Mouse (Mus musculus): ENCODE measurements around the gene Syngr1. TPM values are rescaled to one million over a fixed set of nuclear protein-coding genes. Genes with fewer than 3 reads are reported as not detected.

The Syngr1 gene
- total and polyA plus RNA-seq, 3 experiments = 105 to 115 TPM; not detected in 1

GRCm38 (mm10) chr15:80159286-80159901, 68.3 kb downstream of the Syngr1 start:
- Histone ChIP-seq H3K9ac (ENCODE audit: control insufficient read depth, low read depth, low read length, poor library complexity, severe bottlenecking) (no peak overlapping the region), H3K27ac (ENCODE audit: control insufficient read depth, low read depth, low read length) (no peak overlapping the region), H3K9me3 (replicated peaks; ENCODE audit: insufficient read depth, low read length) (no peaks in the 10 kb centered on the region), H3K36me3 (ENCODE audit: control insufficient read depth in 1 of 2, insufficient read depth in 2 of 2, low read length in 2 of 2) (peaks cover 0 to 4% of the 10 kb centered on the region in 2 experiments; a peak in 1 of 4 replicates), H3K4me1 (ENCODE audit: control insufficient read depth in 1 of 2, insufficient read depth in 2 of 2, low read length in 2 of 2) (no peaks in the 10 kb centered on the region), H3K4me3 (ENCODE audit: control insufficient read depth in 1 of 2, insufficient read depth in 1 of 2, low read depth in 2 of 2, low read length in 2 of 2) (no peak overlapping the region), H3K79me2 (ENCODE audit: control insufficient read depth, insufficient read depth, low read length, poor library complexity) (no peaks in the 10 kb centered on the region), H3K27me3 (ENCODE audit: control insufficient read depth in 1 of 2, insufficient read depth in 2 of 2, low read length in 2 of 2) (no peaks in the 10 kb centered on the region)
- no peak for DNase-seq (ENCODE audit: low read depth, low spot score)
- TF ChIP-seq TCF12 (IDR thresholded peaks at IDR 0.05; ENCODE audit: low read depth, low read length) = no peak
- no peak for TF ChIP-seq USF1 (IDR thresholded peaks at IDR 0.05; ENCODE audit: low read depth, low read length)
- TF ChIP-seq MEF2A (IDR thresholded peaks at IDR 0.05; ENCODE audit: extremely low read depth, insufficient replicate concordance, low read depth, low read length, poor library complexity, severe bottlenecking) = no peak
- no peak for TF ChIP-seq CHD2 (IDR thresholded peaks at IDR 0.05; ENCODE audit: low read length)
- no peak for TF ChIP-seq MYB (IDR thresholded peaks at IDR 0.05; ENCODE audit: low read depth, low read length)
- no peak for TF ChIP-seq JUND (IDR thresholded peaks at IDR 0.05; ENCODE audit: low read depth, low read length)
- no peak for TF ChIP-seq ZMIZ1 (IDR thresholded peaks at IDR 0.05; ENCODE audit: low read depth, low read length)
- TF ChIP-seq TBP (IDR thresholded peaks at IDR 0.05; ENCODE audit: low read depth, low read length) = no peak
- TF ChIP-seq ZNF384 (IDR thresholded peaks at IDR 0.05; ENCODE audit: low read depth, low read length) = no peak
- TF ChIP-seq CHD1 (IDR thresholded peaks at IDR 0.05; ENCODE audit: low read depth, low read length) = no peak
- no peak for TF ChIP-seq ETS1 (IDR thresholded peaks at IDR 0.05; ENCODE audit: low read depth, low read length)

GRCm38 (mm10) chr15:80160223-80160622, 69.1 kb downstream of the Syngr1 start:
- DNase-seq (ENCODE audit: low read depth, low spot score) = no peak
- Histone ChIP-seq H3K79me2 (ENCODE audit: control insufficient read depth, insufficient read depth, low read length, poor library complexity) (no peaks in the 10 kb centered on the region), H3K9ac (ENCODE audit: control insufficient read depth, low read depth, low read length, poor library complexity, severe bottlenecking) (no peak overlapping the region), H3K4me1 (ENCODE audit: control insufficient read depth in 1 of 2, insufficient read depth in 2 of 2, low read length in 2 of 2) (no peaks in the 10 kb centered on the region), H3K4me3 (ENCODE audit: control insufficient read depth in 1 of 2, insufficient read depth in 1 of 2, low read depth in 2 of 2, low read length in 2 of 2) (no peak overlapping the region), H3K9me3 (replicated peaks; ENCODE audit: insufficient read depth, low read length) (no peaks in the 10 kb centered on the region), H3K27ac (ENCODE audit: control insufficient read depth, low read depth, low read length) (no peak overlapping the region), H3K36me3 (ENCODE audit: control insufficient read depth in 1 of 2, insufficient read depth in 2 of 2, low read length in 2 of 2) (peaks cover 0 to 4% of the 10 kb centered on the region in 2 experiments; a peak in 1 of 4 replicates), H3K27me3 (ENCODE audit: control insufficient read depth in 1 of 2, insufficient read depth in 2 of 2, low read length in 2 of 2) (no peaks in the 10 kb centered on the region)
- TF ChIP-seq ZC3H11A (IDR thresholded peaks at IDR 0.05; ENCODE audit: low read depth, low read length) (no peak), ELF1 (IDR thresholded peaks at IDR 0.05; ENCODE audit: low read depth, low read length) (no peak), E2F4 (IDR thresholded peaks at IDR 0.05; ENCODE audit: borderline replicate concordance, low read depth, low read length) (no peak), TBP (IDR thresholded peaks at IDR 0.05; ENCODE audit: low read depth, low read length) (no peak), POLR2A (IDR thresholded peaks at IDR 0.05; ENCODE audit: control insufficient read depth in 1 of 2, insufficient read depth in 1 of 2, low read depth in 1 of 2, low read length in 2 of 2, poor library complexity in 1 of 2) (no peak), GATA1 (IDR thresholded peaks at IDR 0.05; ENCODE audit: low read depth, low read length) (no peak), GABPA (IDR thresholded peaks at IDR 0.05; ENCODE audit: low read depth, low read length) (no peak), MYC (IDR thresholded peaks at IDR 0.05; ENCODE audit: low read depth, low read length) (no peak), CHD2 (IDR thresholded peaks at IDR 0.05; ENCODE audit: low read length) (no peak)

Measured in MEL (cell line).